Mouse (Mus musculus): ENCODE results near the gene Rhbdl3. TPM values are rescaled to one million over a fixed set of nuclear protein-coding genes. Genes with fewer than 3 reads are reported as not detected.

Gene Rhbdl3
- polyA plus RNA-seq, 1 experiment from 2014 or later, result 2.7 TPM

GRCm38 (mm10) chr11:80284641-80285040, 16.1 kb upstream of the Rhbdl3 start:
- H3K36me3 ChIP-seq (ENCODE audit: control insufficient read depth, insufficient read depth, low read length), result no peaks in the 10 kb centered on the region
- DNase-seq (ENCODE audit: low spot score), result no peak
- no peak overlapping the region for H3K4me3 ChIP-seq (ENCODE audit: low read depth, low read length)
- no peaks in the 10 kb centered on the region for H3K27me3 ChIP-seq (ENCODE audit: control insufficient read depth, insufficient read depth, low read length)
- no peak overlapping the region for H3K9ac ChIP-seq (ENCODE audit: low read length)
- H3K9me3 ChIP-seq (ENCODE audit: control insufficient read depth, low read length), result no peaks in the 10 kb centered on the region
- WGBS, result 35% methylated on average over 6 of the region's 6 CpGs
- H3K4me2 ChIP-seq (replicated peaks; ENCODE audit: low read depth), result no peak overlapping the region
- TF ChIP-seq EP300 (optimal IDR thresholded peaks at IDR 0.05), result no peak
- TF ChIP-seq CTCF (IDR thresholded peaks at IDR 0.05; ENCODE audit: low read depth), result no peak
- no peaks in the 10 kb centered on the region for H3K4me1 ChIP-seq (replicated peaks; ENCODE audit: control insufficient read depth, insufficient read depth)
- no peak overlapping the region for H3K27ac ChIP-seq (replicated peaks)
- no peak for ATAC-seq (ENCODE audit: low FRiP score, low TSS enrichment)

- WGBS, result 16% methylated on average over 5 of the region's 5 CpGs
- peak; percentile 78 for DNase-seq (ENCODE audit: low spot score)
- no peak overlapping the region for H3K4me3 ChIP-seq (ENCODE audit: low read depth, low read length)
- no peaks in the 10 kb centered on the region for H3K4me1 ChIP-seq (replicated peaks; ENCODE audit: control insufficient read depth, insufficient read depth)
- H3K4me2 ChIP-seq (replicated peaks; ENCODE audit: low read depth), result no peak overlapping the region
- no peaks in the 10 kb centered on the region for H3K36me3 ChIP-seq (ENCODE audit: control insufficient read depth, insufficient read depth, low read length)
- no peaks in the 10 kb centered on the region for H3K9me3 ChIP-seq (ENCODE audit: control insufficient read depth, low read length)
- no peak for TF ChIP-seq EP300 (optimal IDR thresholded peaks at IDR 0.05)
- peak; percentile 93 for TF ChIP-seq CTCF (IDR thresholded peaks at IDR 0.05; ENCODE audit: low read depth)
- H3K27me3 ChIP-seq (ENCODE audit: control insufficient read depth, insufficient read depth, low read length), result no peaks in the 10 kb centered on the region
- ATAC-seq (ENCODE audit: low FRiP score, low TSS enrichment), result no peak
- no peak overlapping the region for H3K9ac ChIP-seq (ENCODE audit: low read length)
- no peak overlapping the region for H3K27ac ChIP-seq (replicated peaks)
These were observed 13.6 kb upstream of the Rhbdl3 start for GRCm38 (mm10) chr11:80287150-80287549.

- no peaks in the 10 kb centered on the region for H3K27me3 ChIP-seq (ENCODE audit: control insufficient read depth, insufficient read depth, low read length)
- no peaks in the 10 kb centered on the region for H3K9me3 ChIP-seq (ENCODE audit: control insufficient read depth, low read length)
- peak; percentile 63 for DNase-seq (ENCODE audit: low spot score)
- H3K9ac ChIP-seq (ENCODE audit: low read length), result 0 out of 2 replicates have a peak overlapping the region, but pooled peaks have one; percentile 3
- no peaks in the 10 kb centered on the region for H3K36me3 ChIP-seq (ENCODE audit: control insufficient read depth, insufficient read depth, low read length)
- H3K4me2 ChIP-seq (replicated peaks; ENCODE audit: low read depth), result peak overlapping the region; percentile 62
- ATAC-seq (ENCODE audit: low FRiP score, low TSS enrichment), result peak; percentile 87
- peak; percentile 22; the same call in 1 of the 2 replicates for TF ChIP-seq CTCF (IDR thresholded peaks at IDR 0.05; ENCODE audit: low read depth)
- TF ChIP-seq EP300 (optimal IDR thresholded peaks at IDR 0.05), result no peak
- H3K27ac ChIP-seq (replicated peaks), result peak overlapping the region; percentile 65
- H3K4me1 ChIP-seq (replicated peaks; ENCODE audit: control insufficient read depth, insufficient read depth), result no peaks in the 10 kb centered on the region
- peak overlapping the region; percentile 23 for H3K4me3 ChIP-seq (ENCODE audit: low read depth, low read length)
- WGBS, result under 1% methylated on average over 23 of the region's 23 CpGs
These were observed 10.8 kb upstream of the Rhbdl3 start for GRCm38 (mm10) chr11:80289701-80290445.

- Histone ChIP-seq H3K27ac (replicated peaks) (no peak overlapping the region), H3K27me3 (ENCODE audit: control insufficient read depth, insufficient read depth, low read length) (0 out of 2 replicates have a peak, but pooled peaks cover 3% of the 10 kb centered on the region), H3K4me2 (replicated peaks; ENCODE audit: low read depth) (no peak overlapping the region), H3K4me3 (ENCODE audit: low read depth, low read length) (no peak overlapping the region), H3K9ac (ENCODE audit: low read length) (no peak overlapping the region), H3K4me1 (replicated peaks; ENCODE audit: control insufficient read depth, insufficient read depth) (no peaks in the 10 kb centered on the region), H3K36me3 (ENCODE audit: control insufficient read depth, insufficient read depth, low read length) (no peaks in the 10 kb centered on the region), H3K9me3 (ENCODE audit: control insufficient read depth, low read length) (no peaks in the 10 kb centered on the region)
- TF ChIP-seq CTCF (IDR thresholded peaks at IDR 0.05; ENCODE audit: low read depth) (peak; percentile 45), EP300 (optimal IDR thresholded peaks at IDR 0.05) (no peak)
- DNase-seq (ENCODE audit: low spot score) (no peak), ATAC-seq (ENCODE audit: low FRiP score, low TSS enrichment) (no peak)
- 73% methylated on average over 2 of the region's 2 CpGs for WGBS
These were observed 9.7 kb upstream of the Rhbdl3 start for GRCm38 (mm10) chr11:80291004-80291403.

- WGBS, result 59% methylated on average over 7 of the region's 7 CpGs
- Histone ChIP-seq H3K27ac (replicated peaks) (no peak overlapping the region), H3K27me3 (ENCODE audit: control insufficient read depth, insufficient read depth, low read length) (0 out of 2 replicates have a peak, but pooled peaks cover 3% of the 10 kb centered on the region), H3K36me3 (ENCODE audit: control insufficient read depth, insufficient read depth, low read length) (no peaks in the 10 kb centered on the region), H3K4me2 (replicated peaks; ENCODE audit: low read depth) (no peak overlapping the region), H3K4me3 (ENCODE audit: low read depth, low read length) (no peak overlapping the region), H3K9ac (ENCODE audit: low read length) (no peak overlapping the region), H3K9me3 (ENCODE audit: control insufficient read depth, low read length) (no peaks in the 10 kb centered on the region), H3K4me1 (replicated peaks; ENCODE audit: control insufficient read depth, insufficient read depth) (no peaks in the 10 kb centered on the region)
- no peak for ATAC-seq (ENCODE audit: low FRiP score, low TSS enrichment)
- no peak for DNase-seq (ENCODE audit: low spot score)
- TF ChIP-seq EP300 (optimal IDR thresholded peaks at IDR 0.05) (no peak), CTCF (IDR thresholded peaks at IDR 0.05; ENCODE audit: low read depth) (no peak)
These were observed 8.2 kb upstream of the Rhbdl3 start for GRCm38 (mm10) chr11:80292463-80292862.

- no peak for DNase-seq (ENCODE audit: low spot score)
- no peaks in the 10 kb centered on the region for H3K36me3 ChIP-seq (ENCODE audit: control insufficient read depth, insufficient read depth, low read length)
- 11% methylated on average over 9 of the region's 9 CpGs for WGBS
- TF ChIP-seq CTCF (IDR thresholded peaks at IDR 0.05; ENCODE audit: low read depth), result no peak
- no peak for TF ChIP-seq EP300 (optimal IDR thresholded peaks at IDR 0.05)
- H3K9ac ChIP-seq (ENCODE audit: low read length), result no peak overlapping the region
- peaks cover 3% of the 10 kb centered on the region; the same call in 1 of the 2 replicates for H3K27me3 ChIP-seq (ENCODE audit: control insufficient read depth, insufficient read depth, low read length)
- H3K4me1 ChIP-seq (replicated peaks; ENCODE audit: control insufficient read depth, insufficient read depth), result no peaks in the 10 kb centered on the region
- no peak overlapping the region for H3K27ac ChIP-seq (replicated peaks)
- H3K4me2 ChIP-seq (replicated peaks; ENCODE audit: low read depth), result no peak overlapping the region
- no peak overlapping the region for H3K4me3 ChIP-seq (ENCODE audit: low read depth, low read length)
- no peak for ATAC-seq (ENCODE audit: low FRiP score, low TSS enrichment)
- no peaks in the 10 kb centered on the region for H3K9me3 ChIP-seq (ENCODE audit: control insufficient read depth, low read length)
These were observed 5.6 kb upstream of the Rhbdl3 start for GRCm38 (mm10) chr11:80295066-80295465.
